Mouse (Mus musculus) MEL (cell line): ENCODE results near the gene Il1f5.

ENCODE experiments used
- CTCF ChIP-seq, 3 experiments: IDR thresholded peaks in 2 of 3; conservative IDR thresholded peaks in 1 of 3; 2 replicates each; pipeline ENCODE4 v1.5.1; 2011 to 2012; ENCODE audit warnings: low read length in 3 of 3, low read depth in 2 of 3, mild to moderate bottlenecking in 2 of 3, improper control_type of control experiment in 1 of 3, inconsistent platforms in 1 of 3, mixed read lengths in 1 of 3, moderate library complexity in 1 of 3; ENCODE audit not compliant: control insufficient read depth in 1 of 3, insufficient read depth in 1 of 3, poor library complexity in 1 of 3, severe bottlenecking in 1 of 3
- EP300 ChIP-seq, 2 experiments: IDR thresholded peaks; 2 replicates each; pipeline ENCODE4 v1.6.1; 2011; ENCODE audit warnings: improper control_type of control experiment in 2 of 2, low read length in 2 of 2, low read depth in 1 of 2, mild to moderate bottlenecking in 1 of 2
- ETS1 ChIP-seq: IDR thresholded peaks from 2 replicates; pipeline ENCODE4 v1.6.1; 2012; ENCODE audit warnings: low read depth, mild to moderate bottlenecking, inconsistent platforms, low read length, improper control_type of control experiment, moderate library complexity
- GATA1 ChIP-seq: IDR thresholded peaks from 2 replicates; pipeline ENCODE4 v1.6.1; 2011; ENCODE audit warnings: low read depth, low read length, improper control_type of control experiment
- MAFK ChIP-seq: IDR thresholded peaks from 2 replicates; pipeline ENCODE4 v1.6.1; 2011; ENCODE audit warnings: low read depth, mild to moderate bottlenecking, low read length, improper control_type of control experiment, borderline replicate concordance
- MYC ChIP-seq: IDR thresholded peaks from 2 replicates; pipeline ENCODE4 v1.6.1; 2011; ENCODE audit warnings: low read depth, mild to moderate bottlenecking, low read length, improper control_type of control experiment, moderate library complexity
- POLR2A ChIP-seq, 2 experiments: IDR thresholded peaks; 2 replicates each; pipeline ENCODE4 v1.6.1; 2011 to 2012; ENCODE audit warnings: low read length in 2 of 2, mild to moderate bottlenecking in 2 of 2, control low read depth in 1 of 2, improper control_type of control experiment in 1 of 2, low read depth in 1 of 2, moderate library complexity in 1 of 2; ENCODE audit not compliant: control insufficient read depth in 1 of 2, insufficient read depth in 1 of 2, poor library complexity in 1 of 2
- POLR2AphosphoS2 ChIP-seq: IDR thresholded peaks from 2 replicates; pipeline ENCODE4 v1.6.1; 2011; ENCODE audit warnings: low read length, improper control_type of control experiment
- POLR2AphosphoS5 ChIP-seq: IDR thresholded peaks from 2 replicates; pipeline ENCODE4 v1.6.1; 2012; ENCODE audit warnings: low read depth, borderline replicate concordance, mild to moderate bottlenecking, inconsistent platforms, low read length, moderate library complexity, mixed read lengths
- TAL1 ChIP-seq: IDR thresholded peaks from 2 replicates; pipeline ENCODE4 v1.6.1; 2012; ENCODE audit warnings: mild to moderate bottlenecking, inconsistent platforms, low read length, moderate library complexity, mixed read lengths
- TCF12 ChIP-seq: IDR thresholded peaks from 2 replicates; pipeline ENCODE4 v1.6.1; 2014; ENCODE audit warnings: low read depth, mild to moderate bottlenecking, inconsistent platforms, low read length, improper control_type of control experiment, moderate library complexity
- ZC3H11A ChIP-seq: IDR thresholded peaks from 2 replicates; pipeline ENCODE4 v1.6.1; 2012; ENCODE audit warnings: low read depth, mild to moderate bottlenecking, inconsistent platforms, low read length, improper control_type of control experiment
- ZMIZ1 ChIP-seq: IDR thresholded peaks from 2 replicates; pipeline ENCODE4 v1.6.1; 2012; ENCODE audit warnings: low read depth, mild to moderate bottlenecking, inconsistent platforms, low read length, improper control_type of control experiment, moderate library complexity
- ZNF384 ChIP-seq: IDR thresholded peaks from 2 replicates; pipeline ENCODE4 v1.6.1; 2012; ENCODE audit warnings: low read depth, mild to moderate bottlenecking, inconsistent platforms, low read length, improper control_type of control experiment

- TF ChIP-seq POLR2A (IDR thresholded peaks at IDR 0.05; ENCODE audit: control insufficient read depth in 1 of 2, insufficient read depth in 1 of 2, low read depth in 1 of 2, low read length in 2 of 2, poor library complexity in 1 of 2) (no peak), CTCF (IDR thresholded peaks at IDR 0.05 in 2 of 3, conservative IDR thresholded peaks at IDR 0.05 in 1 of 3; ENCODE audit: control insufficient read depth in 1 of 3, insufficient read depth in 1 of 3, low read depth in 2 of 3, low read length in 3 of 3, poor library complexity in 1 of 3, severe bottlenecking in 1 of 3) (no peak), POLR2AphosphoS2 (no peak), ZMIZ1 (no peak), MAFK (no peak), TCF12 (no peak), MYC (no peak), EP300 (IDR thresholded peaks at IDR 0.05; ENCODE audit: low read depth in 1 of 2, low read length in 2 of 2) (no peak), ETS1 (no peak), ZC3H11A (no peak), GATA1 (no peak), TAL1 (no peak), POLR2AphosphoS5 (no peak), ZNF384 (no peak)
Measured at GRCm38 (mm10) chr2:24290896-24291295, 14.1 kb downstream of the Il1f5 start, which contains the start of gene Il1f10.
